Mouse (Mus musculus) C2C12 (cell line): Measurements from ENCODE around the gene Mettl9. TPM values are rescaled to one million over a fixed set of nuclear protein-coding genes. Genes with fewer than 3 reads are reported as not detected.
A peak's percentile ranks its signal among the peaks of the same experiment; 100 is the strongest.

Source experiments
- H3K27me3 ChIP-seq: one replicate; pipeline ENCODE4 v1.6.1; 2011; ENCODE audit not compliant: control insufficient read depth, insufficient read depth, insufficient read length
- H3K36me3 ChIP-seq: one replicate; pipeline ENCODE4 v1.6.1; 2011; ENCODE audit not compliant: control insufficient read depth, insufficient read depth
- H3K4me3 ChIP-seq: one replicate; pipeline ENCODE4 v1.5.1; 2011; ENCODE audit warnings: mild to moderate bottlenecking, control low read depth; ENCODE audit not compliant: poor library complexity, insufficient read depth, severe bottlenecking
- H3K79me2 ChIP-seq: one replicate; pipeline ENCODE4 v1.6.1; 2011; ENCODE audit not compliant: control insufficient read depth, insufficient read depth
- H3K79me3 ChIP-seq: one replicate; pipeline ENCODE4 v1.6.1; 2011; ENCODE audit warnings: low read depth, control low read depth
- H3ac ChIP-seq: one replicate; pipeline ENCODE3; 2011; ENCODE audit warnings: low read depth; ENCODE audit not compliant: control insufficient read depth, insufficient read length
- CEBPB ChIP-seq: IDR thresholded peaks from one replicate; pipeline ENCODE4 v1.6.1; 2011; ENCODE audit warnings: low read depth, mild to moderate bottlenecking, control low read depth, moderate library complexity
- CTCF ChIP-seq: IDR thresholded peaks from one replicate; pipeline ENCODE4 v1.5.1; 2011; ENCODE audit not compliant: control insufficient read depth, insufficient read depth, insufficient read length
- FOSL1 ChIP-seq: IDR thresholded peaks from one replicate; pipeline ENCODE4 v1.8.0; 2011; ENCODE audit warnings: mild to moderate bottlenecking, low read length; ENCODE audit not compliant: poor library complexity, insufficient read depth, severe bottlenecking
- MAX ChIP-seq: IDR thresholded peaks from one replicate; pipeline ENCODE4 v1.6.1; 2011; ENCODE audit warnings: mild to moderate bottlenecking, control low read depth
- MYOD1 ChIP-seq: IDR thresholded peaks from one replicate; pipeline ENCODE4 v1.6.1; 2011; ENCODE audit warnings: low read depth; ENCODE audit not compliant: control insufficient read depth, insufficient read length
- MYOG ChIP-seq: IDR thresholded peaks from one replicate; pipeline ENCODE4 v1.6.1; 2011; ENCODE audit not compliant: control insufficient read depth, insufficient read length; ENCODE audit errors: extremely low read depth
- USF1 ChIP-seq: IDR thresholded peaks from one replicate; pipeline ENCODE4 v1.6.1; 2011; ENCODE audit warnings: low read depth, mild to moderate bottlenecking, control low read depth, moderate library complexity
- polyA plus RNA-seq: library from polyadenylated mRNA; unstranded; fragments of >200 nt; fragmentation: generic; extraction: Trizol; gene quantifications from one replicate; pipeline ENCODE4 v1.2.1, GENCODE M21; 2012; ENCODE audit warnings: missing spikeins

Gene Mettl9
- polyA plus RNA-seq, 1 experiment = 50.0 TPM

DNA sequence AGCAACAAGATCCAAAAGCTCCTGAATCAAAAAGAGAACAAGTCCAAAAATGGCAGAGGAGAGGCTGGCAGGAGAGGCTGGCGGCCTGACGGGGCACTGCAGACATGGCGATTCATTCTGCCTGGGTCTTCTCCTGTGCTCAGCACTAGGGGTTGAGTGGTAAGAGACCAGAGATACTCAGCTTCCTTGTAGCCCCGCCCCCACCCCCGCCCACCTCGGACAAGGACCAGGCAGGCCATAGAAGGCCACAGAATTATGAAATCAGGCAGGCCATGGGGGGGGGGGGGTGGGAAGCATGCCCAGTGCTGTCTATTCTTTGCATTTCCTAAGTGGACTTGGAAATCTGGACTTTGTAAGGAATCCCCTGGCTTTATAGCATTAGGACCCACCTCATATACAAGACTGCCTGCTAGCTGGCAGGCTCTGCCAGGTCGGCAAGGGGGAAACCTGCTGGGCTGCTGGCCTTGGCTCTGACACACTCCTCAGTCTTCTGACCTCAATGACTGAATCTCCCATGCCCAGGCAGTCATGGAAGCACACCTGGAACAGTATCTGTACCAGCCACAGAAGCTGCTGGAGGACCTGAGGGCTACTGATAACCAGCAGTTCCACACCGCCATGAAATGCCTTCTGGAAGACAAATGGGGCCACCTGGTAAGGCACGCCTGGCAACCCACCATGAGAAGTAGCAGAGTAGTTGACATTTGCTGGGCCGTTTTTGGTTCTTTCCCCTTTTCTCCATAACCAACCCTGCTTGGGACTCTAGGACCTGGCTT, 64.6 kb downstream of the Mettl9 start:
- H3ac ChIP-seq = no peak overlapping the region
- H3K36me3 ChIP-seq = no peaks in the 10 kb centered on the region
- TF ChIP-seq CTCF (no peak), USF1 (no peak), CEBPB (no peak), MAX (no peak), MYOG (no peak), MYOD1 (no peak), FOSL1 (no peak)
- H3K79me3 ChIP-seq = no peaks in the 10 kb centered on the region
- H3K79me2 ChIP-seq = no peaks in the 10 kb centered on the region
- H3K27me3 ChIP-seq = no peaks in the 10 kb centered on the region
- H3K4me3 ChIP-seq = no peak overlapping the region

DNA sequence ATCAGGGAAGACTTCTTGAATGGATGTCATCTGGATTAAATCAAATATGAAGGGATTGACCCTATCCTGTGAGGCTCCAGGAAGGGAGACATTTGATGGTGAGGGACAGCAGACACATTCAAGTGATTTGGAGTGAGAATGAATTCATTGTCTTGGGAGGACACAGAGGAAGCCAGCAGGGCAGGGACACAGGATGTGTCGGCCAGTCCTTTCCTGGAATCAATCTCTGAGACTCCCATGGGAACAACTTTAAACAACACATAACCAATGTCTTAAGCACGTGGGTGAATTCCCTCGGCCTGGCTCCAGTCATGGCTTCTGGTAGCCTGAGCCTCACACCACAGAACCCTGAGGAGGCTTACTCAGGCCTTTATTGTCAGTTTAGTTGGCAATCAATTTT, 73.6 kb downstream of the Mettl9 start:
- Histone ChIP-seq H3K79me2 (no peaks in the 10 kb centered on the region), H3K4me3 (no peak overlapping the region), H3ac (no peak overlapping the region), H3K36me3 (no peaks in the 10 kb centered on the region), H3K27me3 (no peaks in the 10 kb centered on the region), H3K79me3 (no peaks in the 10 kb centered on the region)
- TF ChIP-seq CTCF = no peak
- TF ChIP-seq MYOG = no peak
- no peak for TF ChIP-seq MYOD1
- no peak for TF ChIP-seq MAX
- no peak for TF ChIP-seq CEBPB
- TF ChIP-seq FOSL1 = no peak
- no peak for TF ChIP-seq USF1

DNA sequence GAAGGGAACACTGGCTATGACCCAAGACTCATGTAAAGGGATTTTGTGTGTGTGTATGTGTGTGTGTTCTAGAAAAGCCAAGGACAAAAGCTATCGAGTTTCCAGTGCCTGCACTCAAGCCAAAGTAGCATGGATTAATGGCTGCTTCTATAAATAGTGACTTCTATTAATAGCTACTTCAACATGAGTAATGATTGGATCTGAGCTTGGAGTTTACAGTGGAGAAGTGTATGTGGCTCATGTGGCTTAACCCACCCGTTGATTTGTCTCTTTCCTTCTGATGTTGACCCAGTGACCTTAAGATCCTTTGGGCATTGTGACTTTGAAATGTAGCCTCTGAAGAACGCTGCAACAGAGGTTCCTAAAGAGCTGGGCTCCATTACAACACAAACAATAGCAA, 77.1 kb downstream of the Mettl9 start:
- H3ac ChIP-seq = no peak overlapping the region
- H3K79me2 ChIP-seq = no peaks in the 10 kb centered on the region
- H3K36me3 ChIP-seq = no peaks in the 10 kb centered on the region
- TF ChIP-seq USF1 = no peak
- TF ChIP-seq MYOG = no peak
- TF ChIP-seq MYOD1 = no peak
- no peak for TF ChIP-seq CTCF
- TF ChIP-seq FOSL1 = no peak
- TF ChIP-seq MAX = no peak
- TF ChIP-seq CEBPB = no peak
- H3K27me3 ChIP-seq = no peaks in the 10 kb centered on the region
- H3K79me3 ChIP-seq = no peaks in the 10 kb centered on the region
- no peak overlapping the region for H3K4me3 ChIP-seq

DNA sequence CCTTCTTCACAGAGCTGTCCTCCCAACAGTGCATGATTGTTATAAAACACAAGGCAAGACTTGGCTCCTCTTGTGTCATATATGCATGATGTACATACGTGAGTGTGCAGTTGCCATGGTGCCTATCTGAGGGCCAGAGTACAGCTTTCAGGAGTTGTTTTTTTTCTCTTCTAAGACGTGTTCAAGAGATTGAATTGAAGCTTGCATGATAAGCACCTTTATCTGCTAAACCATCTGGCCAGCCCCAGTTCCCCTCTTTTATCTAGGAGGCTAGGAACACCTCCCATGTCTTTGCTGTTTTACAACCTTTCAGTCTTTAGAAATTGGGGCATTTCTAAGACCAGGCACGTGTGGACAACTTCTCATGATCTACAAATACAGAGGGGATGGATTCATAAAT, 77.5 kb downstream of the Mettl9 start:
- Histone ChIP-seq H3K4me3 (no peak overlapping the region), H3K27me3 (no peaks in the 10 kb centered on the region), H3K36me3 (no peaks in the 10 kb centered on the region), H3K79me2 (no peaks in the 10 kb centered on the region), H3K79me3 (no peaks in the 10 kb centered on the region), H3ac (no peak overlapping the region)
- TF ChIP-seq MYOG = no peak

- no peaks in the 10 kb centered on the region for H3K79me3 ChIP-seq
- H3K27me3 ChIP-seq = no peaks in the 10 kb centered on the region
- H3K36me3 ChIP-seq = no peaks in the 10 kb centered on the region
- no peak overlapping the region for H3ac ChIP-seq
- no peaks in the 10 kb centered on the region for H3K79me2 ChIP-seq
- TF ChIP-seq CTCF (peak; percentile 50), MAX (no peak), USF1 (no peak)
- no peak overlapping the region for H3K4me3 ChIP-seq
Measured at GRCm38 (mm10) chr7:121120143-121120818, 86.0 kb downstream of the Mettl9 start.

Other genes with a start within 250 kb of the Mettl9 start
- gene Gm5737, start 222.1 kb upstream of the Mettl9 start, polyA plus RNA-seq = not detected
- 21.9 TPM for gene Eef2k, start 191.6 kb upstream of the Mettl9 start, polyA plus RNA-seq
- gene Polr3e, start 116.7 kb upstream of the Mettl9 start, polyA plus RNA-seq = 15.9 TPM
- 19.3 TPM for gene Cdr2, start 52.1 kb upstream of the Mettl9 start, polyA plus RNA-seq
- gene Mfsd13b, start 51.9 kb upstream of the Mettl9 start, polyA plus RNA-seq = not detected
- gene Igsf6, start 40.1 kb downstream of the Mettl9 start, polyA plus RNA-seq = 0.04 TPM
- 0.12 TPM for gene Otoa, start 47.2 kb downstream of the Mettl9 start, polyA plus RNA-seq